Mouse (Mus musculus) testis, postnatal 10 days (tissue): ENCODE data around the gene BC004004.
"Not testable (repeated sequence)": the region's sequence is repeated elsewhere in the genome, so short reads cannot be mapped to it uniquely, and the experiment has no call there.

ENCODE experiments used
- DNase-seq: peaks from one replicate; pipeline ENCODE4 v3.0.0; 2021; ENCODE audit warnings: low spot score

Gene BC004004

DNA sequence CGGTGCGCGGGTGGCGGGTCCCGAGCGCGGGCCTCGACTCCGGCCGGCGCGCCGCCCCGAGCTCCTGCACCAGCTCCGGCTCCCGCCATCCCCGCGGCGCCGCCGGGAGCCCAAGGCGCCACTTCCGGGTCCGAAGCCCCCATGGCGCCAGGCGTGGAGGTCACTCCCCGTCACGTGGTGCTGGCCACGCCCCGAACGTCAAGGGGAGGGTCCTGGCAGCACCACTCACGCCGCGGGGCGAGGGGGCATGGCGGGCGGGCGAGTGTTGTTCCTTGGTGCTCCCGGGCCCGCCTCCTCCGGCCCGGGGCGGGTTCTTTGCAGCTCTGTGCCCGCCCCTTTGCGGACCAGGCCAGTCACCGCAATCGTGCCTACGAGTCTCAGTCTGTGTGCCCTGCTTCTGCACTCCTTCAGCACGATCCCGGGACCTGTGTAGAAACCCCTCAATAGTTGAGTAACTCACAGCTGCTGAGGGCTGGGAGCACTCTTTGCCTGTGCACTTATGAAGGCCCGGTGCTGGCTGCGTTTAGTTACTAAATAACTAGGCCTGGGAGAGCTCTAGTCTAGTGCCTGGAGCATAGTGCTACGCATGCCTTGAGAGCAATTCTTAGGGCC is 79.2 kb downstream of the BC004004 start, which contains the start of gene Mtch1:
Gene Mtch1, minus strand, starts transcription at position 290 of the 612 bp plus-strand sequence.
- peak; percentile 100 for DNase-seq

DNA sequence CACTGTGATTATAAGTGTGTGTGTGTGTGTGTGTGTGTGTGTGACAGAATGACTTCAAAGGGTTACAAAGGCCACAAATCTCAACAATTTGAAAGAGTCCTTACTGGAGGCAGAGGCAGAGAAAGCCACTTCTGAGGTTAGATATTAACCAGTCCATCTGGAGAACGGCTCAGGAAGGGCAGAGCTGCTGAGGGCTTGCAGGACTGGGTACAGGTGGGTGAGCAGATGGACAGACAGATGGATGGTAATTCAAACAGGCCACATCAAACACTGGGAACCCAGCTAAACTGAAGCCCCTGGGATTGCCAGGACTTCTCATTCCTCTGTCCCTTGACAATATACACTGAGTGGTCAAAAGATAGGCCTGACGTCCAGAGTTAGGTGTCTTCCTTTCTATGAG is 80.4 kb downstream of the BC004004 start:
- no peak for DNase-seq

DNA sequence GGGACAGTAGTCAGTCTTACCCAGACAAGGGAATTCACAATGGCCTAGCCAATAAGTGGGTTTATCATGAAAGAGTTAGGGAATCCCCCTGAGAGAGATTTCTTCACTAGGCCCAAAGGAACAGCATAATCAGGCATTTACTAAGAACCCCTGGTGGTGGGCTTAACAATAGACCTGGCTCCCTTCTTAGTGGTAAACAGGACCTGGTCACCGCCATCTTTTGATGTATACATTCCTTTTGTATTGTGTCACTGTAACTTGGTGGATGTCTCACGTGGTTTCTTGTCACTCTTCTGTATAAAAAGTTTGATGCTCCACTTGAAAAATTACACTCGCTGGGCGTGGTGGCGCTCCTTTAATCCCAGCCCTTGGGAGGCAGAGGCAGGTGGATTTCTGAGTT is 82.5 kb downstream of the BC004004 start:
- DNase-seq: not testable (repeated sequence)

DNA sequence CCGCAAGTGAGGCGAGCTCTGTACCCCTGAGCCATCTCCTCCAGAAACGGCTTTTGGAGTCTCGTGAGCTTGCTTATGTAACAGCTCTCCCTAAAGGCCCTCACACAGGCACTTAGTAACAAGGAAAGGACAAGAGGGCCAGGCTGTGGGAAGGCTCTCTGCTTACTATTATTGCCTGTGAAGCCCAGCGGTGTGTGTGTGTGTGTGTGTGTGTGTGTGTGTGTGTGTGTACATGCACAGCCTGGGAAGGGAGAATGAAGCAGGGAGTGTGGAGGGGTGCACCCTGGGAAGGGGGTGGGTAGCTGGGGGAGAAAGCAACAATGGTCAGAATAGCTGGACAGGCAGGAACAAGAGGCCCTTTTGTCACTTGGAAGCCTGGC is 86.9 kb downstream of the BC004004 start:
- DNase-seq: peak; percentile 70

DNA sequence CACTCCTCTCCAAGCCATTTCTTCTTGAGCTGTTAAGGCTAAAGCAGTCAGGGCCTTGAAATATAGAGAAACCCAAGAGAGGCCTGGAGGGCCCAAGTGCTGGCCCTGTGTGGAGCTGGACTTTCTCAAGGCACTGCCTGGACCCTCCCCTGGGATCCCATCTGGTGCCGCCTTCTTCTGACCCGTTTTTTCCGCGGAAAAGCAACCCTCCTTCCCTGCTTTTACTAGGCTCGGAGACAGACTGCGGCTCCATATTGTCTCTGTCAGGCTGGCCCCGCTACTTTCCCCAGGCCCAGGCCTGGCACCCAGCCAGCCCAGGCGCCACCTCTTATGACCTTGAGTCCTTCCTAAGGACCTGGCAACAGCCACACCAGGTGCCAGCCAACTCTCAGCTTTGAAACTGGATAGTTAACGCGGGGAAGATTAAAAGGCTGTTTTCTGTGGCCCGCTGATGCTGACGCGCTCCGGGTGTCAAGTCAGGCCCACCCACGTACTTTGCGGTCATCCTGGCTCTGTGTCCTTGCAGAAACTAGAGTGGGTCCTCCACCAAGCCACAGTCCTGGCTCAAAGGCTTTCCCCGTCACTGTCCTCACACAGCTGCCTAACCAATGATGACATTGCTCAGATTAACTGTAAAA is 87.4 kb downstream of the BC004004 start:
- DNase-seq: peak; percentile 90

DNA sequence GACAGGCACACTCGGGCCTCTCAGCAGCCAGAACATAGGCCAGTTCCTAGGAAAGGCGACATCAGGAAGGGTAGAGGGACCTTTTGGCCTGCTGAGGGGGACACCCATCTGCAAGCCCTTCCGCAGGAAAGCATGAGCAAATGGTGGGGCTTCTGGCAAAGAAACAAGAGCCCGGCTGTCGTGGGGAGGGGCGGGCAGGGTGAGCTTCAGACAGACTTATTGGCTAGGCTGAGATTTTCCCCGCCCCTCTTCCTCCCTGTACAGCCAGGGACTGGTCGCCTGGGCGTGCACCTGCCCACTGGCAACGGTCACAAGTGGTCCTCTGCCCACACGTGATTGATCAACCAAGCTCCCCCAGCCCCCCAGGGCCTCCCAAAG is 87.9 kb downstream of the BC004004 start:
- DNase-seq: peak; percentile 85

DNA sequence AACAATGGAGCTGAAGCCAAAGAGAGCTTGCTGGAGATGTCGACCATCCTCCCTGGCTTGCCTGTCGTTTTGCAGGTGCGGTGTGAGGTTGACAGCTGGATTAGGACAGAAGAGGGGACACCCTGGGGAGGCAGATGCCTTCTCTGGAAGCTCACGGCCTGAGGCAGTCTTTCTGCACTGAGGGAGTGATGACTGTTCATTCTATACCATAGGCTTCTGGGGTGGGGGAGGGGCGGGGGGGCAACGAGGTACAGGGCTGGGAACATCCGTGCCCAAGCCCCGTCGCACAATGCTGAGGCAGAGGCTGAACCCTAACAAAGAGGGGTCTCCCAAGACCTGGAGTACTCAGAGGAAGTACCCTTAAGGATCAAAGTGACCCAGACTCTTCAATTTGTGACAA is 88.3 kb downstream of the BC004004 start:
- no peak for DNase-seq

DNA sequence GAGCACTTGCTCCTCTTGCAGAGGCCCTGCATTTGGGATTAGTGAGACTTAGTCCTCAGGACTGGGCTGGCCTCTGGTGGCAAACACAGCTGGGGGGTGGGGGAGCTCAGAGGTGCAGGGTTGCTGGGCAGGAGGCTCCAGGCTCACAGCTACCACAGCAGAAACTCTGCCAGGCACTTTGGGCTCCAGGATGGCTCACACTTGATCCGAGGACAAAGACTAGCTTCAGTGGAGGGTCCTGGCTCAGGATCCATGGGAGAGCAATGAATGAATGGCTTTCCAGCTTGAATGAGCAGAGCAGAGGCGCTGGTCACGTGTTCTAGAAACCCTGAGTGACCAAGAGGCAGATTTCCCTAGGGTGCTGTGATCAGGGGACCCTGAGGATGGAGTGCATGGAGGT is 90.3 kb downstream of the BC004004 start:
- DNase-seq: peak; percentile 36

DNA sequence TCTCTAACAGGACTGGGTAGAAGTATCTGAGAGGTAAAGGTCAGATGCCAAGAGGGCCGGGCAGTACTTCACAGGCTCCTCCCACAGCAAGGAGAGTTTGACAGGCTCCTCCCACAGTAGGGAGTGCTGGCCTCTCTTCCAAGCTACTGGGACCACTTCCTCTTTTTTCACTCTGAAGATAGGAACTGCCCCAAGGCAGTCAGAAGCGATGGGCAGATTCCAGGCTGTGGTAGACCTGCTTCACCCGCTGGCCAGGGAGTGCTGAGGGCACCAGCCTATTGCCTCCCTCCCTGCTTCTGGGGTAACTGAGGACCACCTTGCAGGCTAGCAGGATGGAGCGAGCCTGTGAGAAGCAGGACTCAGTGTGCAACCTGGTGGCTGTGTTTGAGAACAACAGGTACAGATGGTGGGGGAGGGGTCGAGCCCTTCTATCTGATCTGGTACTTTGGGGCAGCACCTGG is 92.2 kb downstream of the BC004004 start, which contains the start of gene Fgd2:
Gene Fgd2, plus strand, starts transcription at position 154 of the 461 bp plus-strand sequence.
- peak; percentile 46 for DNase-seq

DNA sequence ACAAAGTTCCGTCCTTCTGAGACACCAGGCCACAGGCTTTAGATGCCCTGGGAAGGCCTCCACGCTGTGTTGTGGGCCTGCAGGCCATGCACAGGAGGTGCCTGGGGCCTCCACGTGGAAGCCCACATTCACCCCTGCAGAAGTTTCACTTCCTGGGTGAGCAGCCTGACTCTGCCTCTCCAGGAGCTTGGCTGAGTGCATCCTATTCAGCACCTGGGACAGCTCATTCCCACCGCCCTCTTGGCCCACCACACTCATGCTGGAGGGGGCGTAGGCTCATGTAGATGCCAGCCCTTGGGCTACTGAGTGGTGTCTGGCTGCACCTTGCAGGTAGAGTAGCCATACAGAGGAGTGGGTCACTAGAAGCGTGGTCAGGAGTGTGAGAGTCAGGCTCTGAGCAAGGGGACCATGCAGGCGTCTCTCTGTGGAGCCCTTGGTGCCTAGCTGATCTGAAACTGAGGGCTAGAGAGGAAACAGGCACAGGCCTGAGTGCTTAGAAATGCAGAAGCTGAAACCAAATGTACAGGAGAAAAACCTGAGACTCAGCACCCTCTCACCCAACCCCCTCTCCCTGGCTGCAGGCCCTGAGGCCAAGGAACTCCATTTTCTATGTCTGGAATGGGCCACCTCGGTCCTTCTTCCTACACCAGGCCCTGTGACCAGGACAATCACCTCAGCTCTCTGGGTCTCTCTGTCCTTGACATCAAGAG is 93.5 kb downstream of the BC004004 start:
- peak; percentile 49 for DNase-seq

DNA sequence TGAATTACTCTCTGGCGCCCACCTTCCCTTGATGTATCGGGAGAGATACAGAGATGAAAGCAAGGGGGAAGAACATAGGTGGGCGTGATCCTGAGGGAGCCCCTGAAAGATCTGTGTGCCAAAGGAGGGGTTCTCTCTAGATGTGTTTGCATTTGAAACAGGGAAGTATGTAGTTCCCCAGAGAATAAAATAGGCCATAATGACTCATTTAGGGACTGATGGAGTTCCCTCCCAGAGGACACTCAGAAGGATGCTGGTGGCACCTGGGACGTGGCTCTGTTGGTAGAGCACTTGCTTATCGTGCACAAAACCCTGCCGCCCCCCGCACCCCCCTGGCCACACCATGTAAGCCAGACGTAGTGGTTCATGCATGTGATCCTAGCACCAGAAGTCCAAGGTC is 94.5 kb downstream of the BC004004 start:
- no peak for DNase-seq
